Mouse (Mus musculus): ENCODE measurements around the gene Eya2. TPM values are rescaled to one million over a fixed set of nuclear protein-coding genes. Genes with fewer than 3 reads are reported as not detected.

Eya2 gene
- polyA plus RNA-seq, 1 experiment from 2014 or later: 0.16 TPM

GRCm38 (mm10) chr2:165644057-165644456 is 49.2 kb downstream of the Eya2 start:
- H3K27ac ChIP-seq (ENCODE audit: low read depth, low read length): no peak overlapping the region

GRCm38 (mm10) chr2:165651031-165651430 is 56.2 kb downstream of the Eya2 start:
- H3K36me3 ChIP-seq (ENCODE audit: control insufficient read depth, insufficient read depth): no peaks in the 10 kb centered on the region
- no peaks in the 10 kb centered on the region for H3K27me3 ChIP-seq (replicated peaks; ENCODE audit: control insufficient read depth, insufficient read depth, low read length)
- no peak overlapping the region for H3K9ac ChIP-seq (ENCODE audit: low read depth, low read length)
- H3K4me1 ChIP-seq (replicated peaks; ENCODE audit: control insufficient read depth, insufficient read depth, low read length): no peaks in the 10 kb centered on the region
- 46% methylated on average over 11 of the region's 11 CpGs for WGBS
- no peak overlapping the region for H3K4me2 ChIP-seq (replicated peaks; ENCODE audit: low read depth)
- no peak for ATAC-seq
- H3K27ac ChIP-seq (ENCODE audit: low read depth, low read length): no peak overlapping the region
- no peak overlapping the region for H3K4me3 ChIP-seq (ENCODE audit: low read depth, low read length)
- TF ChIP-seq CTCF (IDR thresholded peaks at IDR 0.05; ENCODE audit: low read depth): no peak
- H3K9me3 ChIP-seq (ENCODE audit: control insufficient read depth): no peaks in the 10 kb centered on the region

More at GRCm38 (mm10) chr2:165644057-165644456, 49.2 kb downstream of the Eya2 start:
- no peak for ATAC-seq
- Histone ChIP-seq H3K9me3 (ENCODE audit: control insufficient read depth) (no peaks in the 10 kb centered on the region), H3K4me1 (replicated peaks; ENCODE audit: control insufficient read depth, insufficient read depth, low read length) (no peaks in the 10 kb centered on the region), H3K4me2 (replicated peaks; ENCODE audit: low read depth) (no peak overlapping the region), H3K36me3 (ENCODE audit: control insufficient read depth, insufficient read depth) (no peaks in the 10 kb centered on the region), H3K27me3 (replicated peaks; ENCODE audit: control insufficient read depth, insufficient read depth, low read length) (no peaks in the 10 kb centered on the region), H3K9ac (ENCODE audit: low read depth, low read length) (no peak overlapping the region), H3K4me3 (ENCODE audit: low read depth, low read length) (no peak overlapping the region)
- TF ChIP-seq CTCF (IDR thresholded peaks at IDR 0.05; ENCODE audit: low read depth): no peak
- 47% methylated on average over 9 of the region's 9 CpGs for WGBS

GRCm38 (mm10) chr2:165652281-165652680 is 57.4 kb downstream of the Eya2 start:
- no peaks in the 10 kb centered on the region for H3K27me3 ChIP-seq (replicated peaks; ENCODE audit: control insufficient read depth, insufficient read depth, low read length)
- ATAC-seq: no peak
- no peak overlapping the region for H3K4me2 ChIP-seq (replicated peaks; ENCODE audit: low read depth)
- H3K9me3 ChIP-seq (ENCODE audit: control insufficient read depth): no peaks in the 10 kb centered on the region
- H3K9ac ChIP-seq (ENCODE audit: low read depth, low read length): no peak overlapping the region
- no peak overlapping the region for H3K27ac ChIP-seq (ENCODE audit: low read depth, low read length)
- TF ChIP-seq CTCF (IDR thresholded peaks at IDR 0.05; ENCODE audit: low read depth): no peak
- no peak overlapping the region for H3K4me3 ChIP-seq (ENCODE audit: low read depth, low read length)
- no peaks in the 10 kb centered on the region for H3K36me3 ChIP-seq (ENCODE audit: control insufficient read depth, insufficient read depth)
- H3K4me1 ChIP-seq (replicated peaks; ENCODE audit: control insufficient read depth, insufficient read depth, low read length): no peaks in the 10 kb centered on the region
- WGBS: 70% methylated on average over 6 of the region's 6 CpGs

GRCm38 (mm10) chr2:165653001-165653921 is 58.4 kb downstream of the Eya2 start:
- 24% methylated on average over 14 of the region's 14 CpGs for WGBS
- H3K9ac ChIP-seq (ENCODE audit: low read depth, low read length): no peak overlapping the region
- 0 out of 2 replicates have a peak, but pooled peaks have one; percentile 8 for ATAC-seq

GRCm38 (mm10) chr2:165654151-165654550 is 59.3 kb downstream of the Eya2 start:
- Histone ChIP-seq H3K36me3 (ENCODE audit: control insufficient read depth, insufficient read depth) (no peaks in the 10 kb centered on the region), H3K4me1 (replicated peaks; ENCODE audit: control insufficient read depth, insufficient read depth, low read length) (no peaks in the 10 kb centered on the region), H3K9ac (ENCODE audit: low read depth, low read length) (no peak overlapping the region), H3K4me2 (replicated peaks; ENCODE audit: low read depth) (no peak overlapping the region), H3K27me3 (replicated peaks; ENCODE audit: control insufficient read depth, insufficient read depth, low read length) (no peaks in the 10 kb centered on the region), H3K9me3 (ENCODE audit: control insufficient read depth) (no peaks in the 10 kb centered on the region), H3K4me3 (ENCODE audit: low read depth, low read length) (no peak overlapping the region), H3K27ac (ENCODE audit: low read depth, low read length) (no peak overlapping the region)
- no peak for ATAC-seq
- no peak for TF ChIP-seq CTCF (IDR thresholded peaks at IDR 0.05; ENCODE audit: low read depth)
- 45% methylated on average over 9 of the region's 9 CpGs for WGBS

More at GRCm38 (mm10) chr2:165653001-165653921, 58.4 kb downstream of the Eya2 start:
- no peaks in the 10 kb centered on the region for H3K9me3 ChIP-seq (ENCODE audit: control insufficient read depth)
- TF ChIP-seq CTCF (IDR thresholded peaks at IDR 0.05; ENCODE audit: low read depth): no peak
- no peak overlapping the region for H3K4me3 ChIP-seq (ENCODE audit: low read depth, low read length)
- H3K27ac ChIP-seq (ENCODE audit: low read depth, low read length): no peak overlapping the region
- no peaks in the 10 kb centered on the region for H3K27me3 ChIP-seq (replicated peaks; ENCODE audit: control insufficient read depth, insufficient read depth, low read length)
- H3K4me2 ChIP-seq (replicated peaks; ENCODE audit: low read depth): no peak overlapping the region
- no peaks in the 10 kb centered on the region for H3K4me1 ChIP-seq (replicated peaks; ENCODE audit: control insufficient read depth, insufficient read depth, low read length)
- H3K36me3 ChIP-seq (ENCODE audit: control insufficient read depth, insufficient read depth): no peaks in the 10 kb centered on the region

- H3K4me1 ChIP-seq (replicated peaks; ENCODE audit: control insufficient read depth, insufficient read depth, low read length): no peaks in the 10 kb centered on the region
- H3K27ac ChIP-seq (ENCODE audit: low read depth, low read length): no peak overlapping the region
- no peak overlapping the region for H3K9ac ChIP-seq (ENCODE audit: low read depth, low read length)
- WGBS: 78% methylated on average over 10 of the region's 10 CpGs
- H3K27me3 ChIP-seq (replicated peaks; ENCODE audit: control insufficient read depth, insufficient read depth, low read length): no peaks in the 10 kb centered on the region
- H3K4me2 ChIP-seq (replicated peaks; ENCODE audit: low read depth): no peak overlapping the region
- TF ChIP-seq CTCF (IDR thresholded peaks at IDR 0.05; ENCODE audit: low read depth): no peak
- no peaks in the 10 kb centered on the region for H3K9me3 ChIP-seq (ENCODE audit: control insufficient read depth)
- ATAC-seq: no peak
- H3K36me3 ChIP-seq (ENCODE audit: control insufficient read depth, insufficient read depth): no peaks in the 10 kb centered on the region
- H3K4me3 ChIP-seq (ENCODE audit: low read depth, low read length): no peak overlapping the region
Observed at GRCm38 (mm10) chr2:165654696-165655491, 60.1 kb downstream of the Eya2 start.
